Comparison of ENCODE assay signal across 14 mouse cellular contexts in genomic region chr1:55820866-55821500, GRCm38 (mm10).
"Had no signal": no experiment of that assay in that cellular context is flagged by ENCODE, and none has a peak within 500 bp of the region (broad histone marks: within the 10 kb centered on the region; RNA-seq: fewer than 3 reads in every experiment).

No protein-coding gene starts in this region.

- H3K36me3 ChIP-seq: limb, embryonic 12.5 days; liver, embryonic 13.5 days; lung, embryonic 15.5 days; midbrain, embryonic 10.5 days; neural tube, embryonic 13.5 days; stomach, embryonic 15.5 days had no signal

- H3K4me2 ChIP-seq: limb, embryonic 12.5 days; liver, embryonic 13.5 days; lung, embryonic 15.5 days; neural tube, embryonic 13.5 days; stomach, embryonic 15.5 days had no signal

- DNase-seq: kidney, adult 18-20 months; liver; liver, embryonic 13.5 days; liver, postnatal 0 days; midbrain, embryonic 14.5 days; thymus, adult 2 months; thymus, postnatal 25 days had no signal

- H3K27me3 ChIP-seq: liver, embryonic 13.5 days; lung, embryonic 15.5 days; neural tube, embryonic 13.5 days; stomach, embryonic 15.5 days had no signal

- ATAC-seq: hindbrain, postnatal 0 days; liver, postnatal 0 days had no signal

- H3K4me3 ChIP-seq: left cerebral cortex, adult 2 months; limb, embryonic 12.5 days; liver, embryonic 13.5 days; lung, embryonic 15.5 days; midbrain, embryonic 10.5 days; neural tube, embryonic 13.5 days; stomach, embryonic 15.5 days had no signal

- H3K4me1 ChIP-seq: liver, embryonic 13.5 days; lung, embryonic 15.5 days; midbrain, embryonic 10.5 days; neural tube, embryonic 13.5 days; stomach, embryonic 15.5 days had no signal

- H3K9me3 ChIP-seq: limb, embryonic 12.5 days; liver, embryonic 13.5 days; lung, embryonic 15.5 days; midbrain, embryonic 10.5 days; neural tube, embryonic 13.5 days; stomach, embryonic 15.5 days had no signal

- H3K27ac ChIP-seq: hindbrain, postnatal 0 days; left cerebral cortex, adult 2 months; limb, embryonic 12.5 days; liver, embryonic 13.5 days; lung, embryonic 15.5 days; midbrain, embryonic 10.5 days; neural tube, embryonic 13.5 days; stomach, embryonic 15.5 days had no signal

- H3K9ac ChIP-seq: limb, embryonic 12.5 days; liver, embryonic 13.5 days; liver, postnatal 0 days; lung, embryonic 15.5 days; neural tube, embryonic 13.5 days; stomach, embryonic 15.5 days had no signal
